Mouse (Mus musculus): ENCODE results near the gene Ltbp1.

DNA sequence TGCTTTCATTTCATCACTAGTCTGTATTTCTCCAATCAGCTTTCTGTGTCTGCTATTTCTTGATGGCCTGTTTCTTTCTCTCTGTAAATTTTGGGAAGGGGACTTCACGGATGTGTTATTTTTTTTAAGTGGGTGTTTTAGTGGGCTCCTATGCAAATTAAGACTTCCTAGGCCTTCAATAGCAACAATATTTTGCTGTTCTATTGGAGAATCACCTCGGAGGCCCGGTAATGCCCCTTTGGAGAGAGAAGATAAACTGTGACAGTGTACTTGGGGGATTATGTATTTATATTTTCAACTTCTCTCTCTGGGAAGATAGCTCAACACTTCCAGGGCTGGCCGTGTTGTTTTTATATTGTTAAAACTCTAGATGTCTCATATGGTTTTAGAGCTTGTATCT is 383.0 kb downstream of the Ltbp1 start:
- TF ChIP-seq CTCF (IDR thresholded peaks at IDR 0.05; ENCODE audit: extremely low read depth, insufficient read depth, insufficient read length, insufficient replicate concordance) (no peak), POLR2A (IDR thresholded peaks at IDR 0.05; ENCODE audit: low read depth, low read length) (no peak)

All from spleen, adult 2 months (tissue).